Mouse (Mus musculus): ENCODE measurements at regions not wholly inside any gene's neighbourhood (a gene's known extent, or its start where the extent isn't known, plus 50 kb on each side); places are given as distances from the start of the nearest gene placed in this dataset.

DNA sequence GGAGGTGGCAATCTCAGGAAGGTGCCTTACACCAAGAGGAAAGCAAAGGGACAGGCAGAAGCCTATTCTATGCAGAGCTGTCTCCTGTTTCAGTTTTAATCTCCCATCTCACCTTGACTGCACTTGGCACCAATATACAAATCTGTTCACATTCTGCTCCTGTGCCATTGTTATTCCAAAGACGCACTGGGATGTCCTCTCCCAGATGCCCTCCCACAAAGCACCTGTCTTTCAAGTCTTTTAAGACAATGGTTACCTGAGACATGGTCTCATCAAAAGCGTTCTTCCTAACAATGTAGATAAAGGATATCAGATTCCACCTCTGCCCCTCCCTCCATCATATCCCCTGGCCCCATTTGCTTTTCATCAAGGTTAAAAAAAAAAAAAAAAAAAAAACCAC lies 64.2 kb upstream of the Aldh1a3 start:
- DNase-seq (ENCODE audit: low read depth, low spot score): peak; percentile 63

DNA sequence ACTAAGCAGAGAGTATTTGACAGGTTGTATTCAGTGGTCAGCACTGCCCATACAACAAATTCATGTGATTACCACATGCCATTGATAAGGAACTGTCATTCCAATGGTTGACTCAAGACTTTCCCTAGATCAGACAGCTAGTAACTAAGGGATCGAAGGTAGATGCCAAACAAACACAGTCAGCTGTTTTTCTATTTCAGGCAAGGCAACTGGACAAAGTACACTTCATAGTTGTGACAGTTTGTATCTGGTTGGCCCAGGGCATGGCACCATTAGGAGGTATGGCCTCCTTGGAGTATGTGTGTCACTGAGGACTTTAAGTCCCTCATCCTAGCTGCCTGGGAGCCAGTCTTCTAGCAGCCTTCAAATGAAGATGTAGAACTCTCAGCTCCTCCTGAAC lies 62.8 kb upstream of the Aldh1a3 start:
- DNase-seq (ENCODE audit: low read depth, low spot score): no peak

DNA sequence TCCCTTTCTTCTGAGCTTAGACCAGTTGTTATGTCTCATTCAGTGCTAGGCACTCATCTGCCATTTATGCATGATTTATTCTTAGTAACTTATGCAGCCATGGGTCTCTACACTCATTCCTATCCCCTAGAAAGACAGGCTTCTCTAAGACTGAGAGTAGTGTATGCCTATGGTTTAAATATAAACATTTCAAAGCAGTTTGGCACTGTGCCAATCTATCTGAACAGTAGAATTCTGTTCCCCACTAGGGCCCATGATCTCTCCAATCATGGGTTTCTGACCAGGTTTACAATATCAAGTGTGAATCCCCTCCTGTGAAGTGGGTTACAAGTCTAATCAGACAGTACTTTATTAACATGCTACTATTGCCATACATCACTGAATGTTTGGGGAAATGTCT lies 60.4 kb upstream of the Aldh1a3 start:
- DNase-seq (ENCODE audit: low read depth, low spot score): no peak

DNA sequence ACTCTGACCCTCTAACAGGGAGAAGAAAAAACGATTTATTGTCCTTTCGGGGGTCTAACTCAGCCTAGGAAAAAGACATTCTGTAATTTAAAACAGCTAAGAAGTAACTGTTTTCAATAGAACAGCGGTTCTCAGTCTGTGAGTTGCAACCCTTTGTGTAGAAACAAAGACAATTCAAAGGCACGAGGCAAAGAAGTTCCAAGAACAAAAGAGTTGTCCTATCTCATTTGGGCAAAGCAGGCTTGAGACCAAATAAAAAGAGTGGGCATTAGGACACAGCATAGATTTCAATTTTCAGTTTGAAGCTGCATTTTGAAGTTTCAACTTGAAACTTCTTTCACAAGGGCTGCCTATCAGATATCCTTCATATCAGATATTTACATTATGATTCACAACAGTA lies 53.1 kb upstream of the Aldh1a3 start:
- DNase-seq (ENCODE audit: low read depth, low spot score): peak; percentile 47

DNA sequence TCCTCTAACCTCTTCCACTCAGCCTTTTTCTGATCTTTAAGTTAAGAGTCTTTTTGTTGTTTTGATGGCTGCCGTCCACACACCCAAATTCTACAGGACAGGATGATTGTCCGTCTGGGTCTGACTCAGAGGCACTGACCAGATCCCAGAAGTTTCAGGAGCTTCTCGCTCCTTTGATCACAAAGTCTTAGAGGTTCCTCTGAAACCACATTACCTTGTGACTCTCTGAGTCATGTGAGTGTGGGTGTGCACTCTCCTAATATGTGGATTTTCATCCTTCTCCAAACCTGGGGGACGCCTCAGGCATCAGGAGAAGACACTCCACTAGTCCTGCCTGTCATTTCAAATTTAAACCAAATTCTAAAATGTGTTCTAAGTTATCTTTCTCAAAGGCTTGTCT lies 52.0 kb upstream of the Aldh1a3 start:
- no peak for DNase-seq (ENCODE audit: low read depth, low spot score)

DNA sequence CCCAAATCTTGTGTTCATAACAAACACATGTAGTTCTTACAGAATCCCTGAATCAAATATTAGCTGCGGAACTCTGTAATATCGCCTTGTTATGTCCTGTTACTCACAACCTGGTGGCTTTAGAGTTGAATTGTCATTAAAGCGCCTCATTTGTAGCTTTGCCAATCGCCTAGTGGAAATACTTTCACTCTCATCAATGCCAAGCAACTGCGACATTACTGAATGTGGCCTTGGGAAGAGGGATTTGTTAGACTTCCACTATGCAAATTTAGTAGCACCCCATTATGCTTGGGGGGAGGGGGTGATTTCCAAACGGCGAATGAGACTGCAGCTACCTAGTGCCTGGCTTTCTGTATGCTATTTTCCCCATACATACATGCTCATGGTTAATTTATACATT lies 50.8 kb upstream of the Aldh1a3 start:
- DNase-seq (ENCODE audit: low read depth, low spot score): no peak

DNA sequence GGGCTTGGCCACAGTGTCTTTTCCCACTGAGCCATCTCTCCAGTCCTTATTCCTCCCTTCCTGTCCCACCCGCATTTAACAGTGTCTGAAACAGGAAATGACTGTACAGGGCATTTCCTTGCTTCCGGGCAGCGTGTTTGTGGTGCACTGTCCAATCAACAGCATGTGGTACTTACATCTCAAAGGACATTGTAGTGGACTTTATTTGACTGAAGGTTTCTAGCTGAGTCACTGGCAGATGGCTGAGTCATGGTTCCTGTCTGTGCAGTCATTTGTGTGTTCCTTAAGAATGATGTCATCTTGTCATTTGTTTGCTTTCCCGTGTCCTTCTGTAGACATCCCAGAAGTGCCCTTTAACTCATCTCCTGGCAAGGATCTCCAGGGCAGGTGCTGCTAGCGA lies 50.2 kb upstream of the Aldh1a3 start:
- peak; percentile 48 for DNase-seq (ENCODE audit: low read depth, low spot score)
